Mouse (Mus musculus) spleen, adult 12 weeks (tissue): ENCODE measurements around the gene Gm20458.

ENCODE experiments used
- DNase-seq: peaks from one replicate; pipeline ENCODE4 v3.0.0; 2022; ENCODE audit warnings: low spot score

The Gm20458 gene

GRCm38 (mm10) chr2:164504919-164505318, 44.2 kb downstream of the Gm20458 start:
- DNase-seq: no peak

- no peak for DNase-seq
These were observed 45.0 kb downstream of the Gm20458 start for GRCm38 (mm10) chr2:164505619-164506347.

- no peak for DNase-seq
These were observed 47.0 kb downstream of the Gm20458 start for GRCm38 (mm10) chr2:164507811-164508210.

- DNase-seq: no peak
These were observed 49.9 kb downstream of the Gm20458 start for GRCm38 (mm10) chr2:164510621-164511190.

- DNase-seq: no peak
These were observed 51.5 kb downstream of the Gm20458 start for GRCm38 (mm10) chr2:164512121-164512909.

GRCm38 (mm10) chr2:164513389-164513788, 52.6 kb downstream of the Gm20458 start:
- DNase-seq: no peak

- no peak for DNase-seq
These were observed 54.1 kb downstream of the Gm20458 start for GRCm38 (mm10) chr2:164514916-164515315.

GRCm38 (mm10) chr2:164515897-164516296, 55.1 kb downstream of the Gm20458 start:
- DNase-seq: no peak

GRCm38 (mm10) chr2:164516592-164516991, 55.8 kb downstream of the Gm20458 start:
- no peak for DNase-seq

- DNase-seq: peak; percentile 41
These were observed 56.9 kb downstream of the Gm20458 start for GRCm38 (mm10) chr2:164517485-164518221.

- no peak for DNase-seq
These were observed 57.8 kb downstream of the Gm20458 start for GRCm38 (mm10) chr2:164518266-164519170.

GRCm38 (mm10) chr2:164519171-164519526, 58.4 kb downstream of the Gm20458 start:
- DNase-seq: no peak

GRCm38 (mm10) chr2:164520782-164521181, 60.0 kb downstream of the Gm20458 start:
- no peak for DNase-seq

- peak; percentile 33 for DNase-seq
These were observed 61.1 kb downstream of the Gm20458 start for GRCm38 (mm10) chr2:164521841-164522240.

- no peak for DNase-seq
These were observed 61.5 kb downstream of the Gm20458 start for GRCm38 (mm10) chr2:164522280-164522679.

GRCm38 (mm10) chr2:164523301-164523773, 62.6 kb downstream of the Gm20458 start:
- no peak for DNase-seq

GRCm38 (mm10) chr2:164528557-164528956, 67.8 kb downstream of the Gm20458 start:
- no peak for DNase-seq

- peak; percentile 53 for DNase-seq
These were observed 70.4 kb downstream of the Gm20458 start for GRCm38 (mm10) chr2:164531169-164531568.

GRCm38 (mm10) chr2:164534315-164534714, 73.5 kb downstream of the Gm20458 start:
- DNase-seq: no peak

- DNase-seq: no peak
These were observed 76.2 kb downstream of the Gm20458 start for GRCm38 (mm10) chr2:164537003-164537402.
